Mouse (Mus musculus): ENCODE data around the gene Tpp2. TPM values are rescaled to one million over a fixed set of nuclear protein-coding genes. Genes with fewer than 3 reads are reported as not detected.

Tpp2 gene
- polyA plus RNA-seq, 1 experiment from 2014 or later = 68.3 TPM

- H3K4me2 ChIP-seq = no peak overlapping the region
- H3K36me3 ChIP-seq = peaks cover 31% of the 10 kb centered on the region
- no peak overlapping the region for H3K27ac ChIP-seq
- H3K4me3 ChIP-seq (replicated peaks) = no peak overlapping the region
- H3K9me3 ChIP-seq = no peaks in the 10 kb centered on the region
- no peaks in the 10 kb centered on the region for H3K27me3 ChIP-seq
- peaks cover 7% of the 10 kb centered on the region for H3K4me1 ChIP-seq (replicated peaks)
- WGBS = 87% methylated on average over 1 of the region's 1 CpGs
- H3K9ac ChIP-seq (replicated peaks) = no peak overlapping the region
- no peak for ATAC-seq (ENCODE audit: insufficient number of reproducible peaks, insufficient read depth, low FRiP score, low TSS enrichment, low read depth)
Measured at GRCm38 (mm10) chr1:43939310-43939709, 5.9 kb downstream of the Tpp2 start.

- ATAC-seq (ENCODE audit: insufficient number of reproducible peaks, insufficient read depth, low FRiP score, low TSS enrichment, low read depth) = no peak
- Histone ChIP-seq H3K27ac (no peak overlapping the region), H3K27me3 (no peaks in the 10 kb centered on the region), H3K36me3 (peaks cover 37% of the 10 kb centered on the region), H3K4me1 (replicated peaks) (no peaks in the 10 kb centered on the region), H3K4me2 (no peak overlapping the region), H3K9ac (replicated peaks) (no peak overlapping the region), H3K9me3 (no peaks in the 10 kb centered on the region), H3K4me3 (replicated peaks) (no peak overlapping the region)
- WGBS = 93% methylated on average over 7 of the region's 7 CpGs
Measured at GRCm38 (mm10) chr1:43941476-43942217, 8.2 kb downstream of the Tpp2 start.

- no peak for ATAC-seq (ENCODE audit: insufficient number of reproducible peaks, insufficient read depth, low FRiP score, low TSS enrichment, low read depth)
Measured at GRCm38 (mm10) chr1:43942814-43943213, 9.4 kb downstream of the Tpp2 start.

GRCm38 (mm10) chr1:43953679-43954078 lies 20.2 kb downstream of the Tpp2 start:
- no peaks in the 10 kb centered on the region for H3K27me3 ChIP-seq
- no peaks in the 10 kb centered on the region for H3K9me3 ChIP-seq
- WGBS = 96% methylated on average over 3 of the region's 3 CpGs
- no peak overlapping the region for H3K4me2 ChIP-seq
- no peak overlapping the region for H3K9ac ChIP-seq (replicated peaks)
- no peak overlapping the region for H3K27ac ChIP-seq
- H3K4me1 ChIP-seq (replicated peaks) = no peaks in the 10 kb centered on the region
- ATAC-seq (ENCODE audit: insufficient number of reproducible peaks, insufficient read depth, low FRiP score, low TSS enrichment, low read depth) = no peak
- peaks cover 44% of the 10 kb centered on the region for H3K36me3 ChIP-seq
- H3K4me3 ChIP-seq (replicated peaks) = no peak overlapping the region

More at GRCm38 (mm10) chr1:43942814-43943213, 9.4 kb downstream of the Tpp2 start:
- Histone ChIP-seq H3K9ac (replicated peaks) (no peak overlapping the region), H3K9me3 (no peaks in the 10 kb centered on the region), H3K4me2 (no peak overlapping the region), H3K36me3 (peaks cover 38% of the 10 kb centered on the region), H3K4me3 (replicated peaks) (no peak overlapping the region), H3K4me1 (replicated peaks) (no peaks in the 10 kb centered on the region), H3K27ac (no peak overlapping the region), H3K27me3 (no peaks in the 10 kb centered on the region)
- 90% methylated on average over 2 of the region's 2 CpGs for WGBS

GRCm38 (mm10) chr1:43964381-43964780 lies 30.9 kb downstream of the Tpp2 start:
- WGBS = 90% methylated on average over 4 of the region's 4 CpGs
- H3K4me1 ChIP-seq (replicated peaks) = no peaks in the 10 kb centered on the region
- H3K4me3 ChIP-seq (replicated peaks) = no peak overlapping the region
- no peaks in the 10 kb centered on the region for H3K9me3 ChIP-seq
- no peak overlapping the region for H3K4me2 ChIP-seq
- no peak overlapping the region for H3K27ac ChIP-seq
- ATAC-seq (ENCODE audit: insufficient number of reproducible peaks, insufficient read depth, low FRiP score, low TSS enrichment, low read depth) = no peak
- H3K27me3 ChIP-seq = no peaks in the 10 kb centered on the region
- H3K36me3 ChIP-seq = peaks cover 64% of the 10 kb centered on the region
- no peak overlapping the region for H3K9ac ChIP-seq (replicated peaks)

GRCm38 (mm10) chr1:43966756-43967155 lies 33.3 kb downstream of the Tpp2 start:
- 82% methylated on average over 4 of the region's 4 CpGs for WGBS
- Histone ChIP-seq H3K27ac (no peak overlapping the region), H3K9me3 (no peaks in the 10 kb centered on the region), H3K27me3 (no peaks in the 10 kb centered on the region), H3K36me3 (peaks cover 65% of the 10 kb centered on the region), H3K9ac (replicated peaks) (no peak overlapping the region), H3K4me3 (replicated peaks) (no peak overlapping the region), H3K4me1 (replicated peaks) (no peaks in the 10 kb centered on the region), H3K4me2 (no peak overlapping the region)
- ATAC-seq (ENCODE audit: insufficient number of reproducible peaks, insufficient read depth, low FRiP score, low TSS enrichment, low read depth) = no peak

GRCm38 (mm10) chr1:43969361-43969760 lies 35.9 kb downstream of the Tpp2 start:
- WGBS = 94% methylated on average over 3 of the region's 3 CpGs
- Histone ChIP-seq H3K4me2 (no peak overlapping the region), H3K27ac (no peak overlapping the region), H3K9me3 (no peaks in the 10 kb centered on the region), H3K4me3 (replicated peaks) (no peak overlapping the region), H3K36me3 (peaks cover 65% of the 10 kb centered on the region), H3K4me1 (replicated peaks) (no peaks in the 10 kb centered on the region), H3K9ac (replicated peaks) (no peak overlapping the region), H3K27me3 (no peaks in the 10 kb centered on the region)
- no peak for ATAC-seq (ENCODE audit: insufficient number of reproducible peaks, insufficient read depth, low FRiP score, low TSS enrichment, low read depth)

GRCm38 (mm10) chr1:43971089-43971488 lies 37.6 kb downstream of the Tpp2 start:
- ATAC-seq (ENCODE audit: insufficient number of reproducible peaks, insufficient read depth, low FRiP score, low TSS enrichment, low read depth) = no peak
- H3K27me3 ChIP-seq = no peaks in the 10 kb centered on the region
- H3K4me1 ChIP-seq (replicated peaks) = no peaks in the 10 kb centered on the region
- WGBS = 72% methylated on average over 3 of the region's 3 CpGs
- H3K4me3 ChIP-seq (replicated peaks) = no peak overlapping the region
- H3K27ac ChIP-seq = no peak overlapping the region
- peaks cover 68% of the 10 kb centered on the region for H3K36me3 ChIP-seq
- no peaks in the 10 kb centered on the region for H3K9me3 ChIP-seq
- no peak overlapping the region for H3K9ac ChIP-seq (replicated peaks)
- no peak overlapping the region for H3K4me2 ChIP-seq

- no peak for ATAC-seq (ENCODE audit: insufficient number of reproducible peaks, insufficient read depth, low FRiP score, low TSS enrichment, low read depth)
- Histone ChIP-seq H3K4me3 (replicated peaks) (no peak overlapping the region), H3K9ac (replicated peaks) (no peak overlapping the region), H3K4me2 (no peak overlapping the region), H3K27ac (no peak overlapping the region), H3K36me3 (peaks cover 72% of the 10 kb centered on the region), H3K4me1 (replicated peaks) (no peaks in the 10 kb centered on the region), H3K27me3 (no peaks in the 10 kb centered on the region), H3K9me3 (peaks cover 5% of the 10 kb centered on the region; the same call in 1 of the 2 replicates)
- 94% methylated on average over 4 of the region's 4 CpGs for WGBS
Measured at GRCm38 (mm10) chr1:43996914-43997589, 63.6 kb downstream of the Tpp2 start.

GRCm38 (mm10) chr1:44004513-44004912 lies 71.1 kb downstream of the Tpp2 start:
- no peak for ATAC-seq (ENCODE audit: insufficient number of reproducible peaks, insufficient read depth, low FRiP score, low TSS enrichment, low read depth)
- Histone ChIP-seq H3K4me3 (replicated peaks) (no peak overlapping the region), H3K36me3 (peaks cover 37% of the 10 kb centered on the region), H3K4me2 (no peak overlapping the region), H3K27ac (no peak overlapping the region), H3K4me1 (replicated peaks) (no peaks in the 10 kb centered on the region), H3K9me3 (no peaks in the 10 kb centered on the region), H3K27me3 (no peaks in the 10 kb centered on the region), H3K9ac (replicated peaks) (no peak overlapping the region)
- 97% methylated on average over 2 of the region's 2 CpGs for WGBS

- H3K4me2 ChIP-seq = no peak overlapping the region
- no peaks in the 10 kb centered on the region for H3K36me3 ChIP-seq
- no peak overlapping the region for H3K4me3 ChIP-seq (replicated peaks)
- ATAC-seq (ENCODE audit: insufficient number of reproducible peaks, insufficient read depth, low FRiP score, low TSS enrichment, low read depth) = no peak
- no peaks in the 10 kb centered on the region for H3K9me3 ChIP-seq
- H3K27me3 ChIP-seq = no peaks in the 10 kb centered on the region
- no peaks in the 10 kb centered on the region for H3K4me1 ChIP-seq (replicated peaks)
- no peak overlapping the region for H3K27ac ChIP-seq
- no peak overlapping the region for H3K9ac ChIP-seq (replicated peaks)
- WGBS = 82% methylated on average over 2 of the region's 2 CpGs
Measured at GRCm38 (mm10) chr1:44015556-44015955, 82.1 kb downstream of the Tpp2 start.
